Mouse (Mus musculus) CH12F3 (cell line): ENCODE measurements around the gene Baat.
"Not testable (repeated sequence)": the region's sequence is repeated elsewhere in the genome, so short reads cannot be mapped to it uniquely, and the experiment has no call there.

ENCODE experiments used
- in situ Hi-C: fragments of 300-500 bp; cut with MboI; formaldehyde crosslinking; loops from 2 replicates; pipeline ENCODE4 v1.14.3; 2020; ENCODE audit warnings: low sequenced_read_pairs

Gene Baat

GRCm38 (mm10) chr4:49506386-49506785 is at the start of gene Baat:
TSS of gene Baat (minus strand) at chr4:49506557.
- in situ Hi-C loops, result no loop called here

DNA sequence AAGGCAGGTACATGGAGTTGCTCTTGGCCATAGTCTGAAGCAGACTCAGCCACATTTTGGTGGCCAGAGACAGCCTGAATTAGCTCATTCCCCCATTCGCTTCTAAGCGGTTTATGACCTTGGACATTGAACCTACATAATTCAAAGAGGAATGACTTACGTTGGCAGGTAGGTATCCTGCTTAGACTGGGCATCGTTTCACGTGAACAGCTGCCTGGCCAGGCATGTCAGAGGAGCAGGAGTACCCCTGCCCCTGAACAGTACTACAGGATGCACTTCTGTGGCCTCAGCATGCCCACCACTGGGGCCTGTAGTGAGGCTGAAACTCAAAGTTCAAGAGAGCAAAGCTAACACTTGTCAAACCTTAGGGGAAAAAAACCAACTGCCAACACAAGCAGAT is 47.0 kb upstream of the Baat start:
- in situ Hi-C loops, result no loop called here

DNA sequence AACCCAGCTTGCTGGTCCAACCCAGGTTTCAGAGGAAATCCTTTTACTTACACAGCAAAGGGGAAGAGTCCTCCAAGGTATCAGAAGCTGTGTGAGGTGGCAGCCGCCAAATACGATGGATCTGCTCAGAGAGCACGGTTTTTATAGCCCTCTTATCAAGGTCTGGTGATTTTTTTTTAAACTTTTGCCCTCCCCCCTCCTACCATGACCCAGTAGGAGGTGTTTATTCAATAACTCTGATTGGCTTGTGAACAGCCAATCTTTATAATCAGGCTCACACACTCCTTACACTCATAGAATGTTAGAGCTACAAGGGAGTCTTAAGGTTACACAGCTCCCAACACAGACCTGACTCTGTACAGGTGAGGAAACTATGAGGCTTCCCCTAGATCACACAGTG is 43.0 kb upstream of the Baat start, which contains the start of gene Aldob:
TSS of gene Aldob (minus strand) at position 164 of the 400 bp plus-strand sequence.
- in situ Hi-C loops, result no loop called here

GRCm38 (mm10) chr4:49547544-49548219 is 41.3 kb upstream of the Baat start:
- in situ Hi-C loops, result no loop called here

GRCm38 (mm10) chr4:49546873-49547543 is 40.7 kb upstream of the Baat start:
- in situ Hi-C loops, result no loop called here

- in situ Hi-C loops, result no loop called here
Observed at GRCm38 (mm10) chr4:49546026-49546425, 39.7 kb upstream of the Baat start.

DNA sequence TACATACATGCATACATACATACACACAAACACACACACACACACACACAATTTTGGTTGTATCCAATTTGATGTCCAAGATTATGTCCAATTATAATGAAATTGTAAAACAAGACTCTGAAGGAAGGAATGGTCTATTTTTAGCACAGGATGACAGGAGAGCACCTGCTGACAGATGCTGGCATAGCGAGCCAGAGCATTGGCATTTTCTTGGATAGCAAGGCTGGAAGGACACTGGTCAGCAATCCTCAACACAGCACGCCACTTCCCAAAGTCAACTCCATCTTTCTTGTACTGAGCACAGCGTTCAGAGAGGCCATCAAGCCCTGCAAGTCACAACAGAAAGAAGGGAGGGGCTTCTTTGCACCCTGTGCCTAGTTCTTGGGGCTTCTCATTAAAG is 34.6 kb upstream of the Baat start:
- in situ Hi-C loops, result no loop called here

- in situ Hi-C loops, result no loop called here
Observed at GRCm38 (mm10) chr4:49539665-49540064, 33.3 kb upstream of the Baat start.

GRCm38 (mm10) chr4:49536671-49537070 is 30.3 kb upstream of the Baat start:
- in situ Hi-C loops, result no loop called here

GRCm38 (mm10) chr4:49535675-49536294 is 29.4 kb upstream of the Baat start:
- in situ Hi-C loops, result no loop called here

DNA sequence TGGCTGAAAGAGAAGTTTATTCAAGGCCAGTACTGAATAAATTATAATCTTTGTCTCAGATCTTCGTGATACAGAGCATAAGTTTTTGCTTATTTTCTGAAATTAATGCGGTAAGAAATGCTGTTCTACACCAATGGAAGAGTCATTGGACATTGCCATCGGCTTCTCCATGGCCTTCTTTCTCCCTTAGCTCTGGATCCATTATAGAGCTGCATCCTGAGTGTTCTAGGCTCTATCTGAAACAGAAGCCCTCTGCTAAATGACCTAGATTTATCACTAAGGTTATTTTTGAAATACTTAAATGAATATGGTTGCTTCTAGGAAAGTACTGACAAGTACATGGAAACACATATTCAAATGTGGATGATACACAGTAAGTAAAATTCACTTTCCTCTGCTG is 28.7 kb upstream of the Baat start:
- in situ Hi-C loops, result no loop called here

DNA sequence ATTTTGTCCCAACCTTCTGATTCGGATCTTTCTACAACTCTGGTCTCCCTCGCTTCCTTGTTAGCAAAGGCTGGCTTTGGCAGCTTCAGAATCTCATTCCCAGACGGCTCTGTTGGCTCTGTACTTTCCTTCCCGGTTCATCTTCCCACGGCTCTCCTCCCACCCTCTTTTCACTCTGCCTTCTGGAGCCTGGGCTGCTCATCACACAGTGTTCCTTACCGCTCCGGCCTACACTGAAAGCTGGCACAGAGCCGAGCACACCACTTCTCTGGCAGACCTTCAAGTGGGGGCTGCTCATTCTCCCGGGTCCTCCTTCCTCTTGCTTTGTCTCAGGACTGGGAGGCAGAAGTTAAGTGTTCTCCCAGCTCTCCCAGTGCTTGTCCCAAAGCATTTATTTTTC is 16.2 kb upstream of the Baat start:
- in situ Hi-C loops, result no loop called here

DNA sequence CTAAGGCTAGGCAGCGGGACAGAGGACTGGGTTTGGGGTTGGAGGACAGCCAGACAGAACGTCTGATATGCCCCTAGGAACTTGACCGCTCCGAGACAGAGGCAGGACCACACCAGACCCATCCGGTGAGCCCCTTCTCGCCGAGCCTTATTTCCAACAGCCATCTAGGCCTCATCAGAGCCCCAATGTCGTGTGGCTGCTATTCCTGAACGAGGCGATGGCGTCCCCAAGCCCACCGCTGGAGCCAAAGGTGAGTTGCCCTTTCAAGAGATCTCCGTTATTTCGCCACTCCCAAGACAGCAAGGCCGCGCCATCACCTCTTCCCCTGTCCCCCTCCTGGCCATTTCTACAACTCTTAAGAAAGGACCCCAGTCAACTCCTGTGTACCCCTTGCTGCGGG is 15.0 kb upstream of the Baat start:
- in situ Hi-C loops, result no loop called here

GRCm38 (mm10) chr4:49520572-49521340 is 14.4 kb upstream of the Baat start, which contains the start of the genes Mrpl50 and Zfp189:
TSS of gene Mrpl50 (minus strand) at chr4:49521093.
TSS of gene Zfp189 (plus strand) at chr4:49521176.
- in situ Hi-C loops, result no loop called here

GRCm38 (mm10) chr4:49519476-49519875 is 13.1 kb upstream of the Baat start:
- in situ Hi-C loops, result no loop called here

GRCm38 (mm10) chr4:49514441-49514840 is 8.1 kb upstream of the Baat start:
- in situ Hi-C loops, result no loop called here

DNA sequence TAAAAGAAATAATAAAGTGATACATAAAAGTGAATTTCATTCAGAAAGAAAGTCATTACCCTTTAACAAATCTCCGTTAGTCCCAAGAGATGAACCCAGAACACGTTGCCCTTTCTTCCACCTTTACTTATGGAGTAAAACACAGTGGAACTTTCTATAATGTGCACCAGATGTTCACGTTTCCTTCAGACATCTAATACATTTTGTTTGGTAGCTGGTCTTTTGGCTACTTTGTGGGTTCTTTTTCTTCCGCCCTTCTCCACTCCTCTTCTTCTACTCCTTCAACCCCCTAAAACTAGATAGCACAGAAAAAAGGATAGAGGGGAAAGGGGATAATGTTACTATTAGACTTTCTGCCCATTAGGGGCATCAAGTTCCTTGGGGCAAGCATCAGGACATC is 6.3 kb upstream of the Baat start:
- in situ Hi-C loops, result no loop called here

- in situ Hi-C loops, result not testable (repeated sequence)
Observed at GRCm38 (mm10) chr4:49510236-49510835, 4.0 kb upstream of the Baat start.

GRCm38 (mm10) chr4:49509183-49509582 is 2.8 kb upstream of the Baat start:
- in situ Hi-C loops, result no loop called here

DNA sequence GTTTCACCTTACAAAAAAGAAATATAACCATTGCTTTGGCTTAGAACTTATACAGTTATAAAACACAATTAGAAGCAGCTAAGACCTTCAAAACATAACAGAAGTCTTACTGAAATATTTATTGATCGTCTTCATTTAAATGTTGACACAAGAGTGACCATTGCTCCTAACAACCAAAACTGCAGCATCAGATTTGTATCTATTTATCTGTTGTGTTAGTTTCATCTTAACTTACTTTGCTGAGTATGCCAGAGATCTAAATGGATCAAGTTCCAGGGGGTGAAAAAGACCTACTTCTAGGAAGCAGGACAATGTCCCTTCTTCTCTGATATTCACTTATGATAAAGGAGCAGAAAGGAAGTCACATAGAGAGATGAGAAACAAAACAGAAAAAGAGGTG is 2.8 kb downstream of the Baat start:
- in situ Hi-C loops, result no loop called here
